Mouse (Mus musculus) gastrocnemius, adult 2 months (tissue): ENCODE measurements around the gene Olfr524. TPM values are rescaled to one million over a fixed set of nuclear protein-coding genes. Genes with fewer than 3 reads are reported as not detected.

Experiments
- DNase-seq: peaks from one replicate; pipeline ENCODE4 v3.0.0; 2022
- H3K27ac ChIP-seq: fragments of 200-600 bp; 2 replicates; pipeline ENCODE4 v1.8.1; 2022; ENCODE audit warnings: mild to moderate bottlenecking
- H3K4me3 ChIP-seq: fragments of 200-600 bp; 2 replicates; pipeline ENCODE4 v1.8.1; 2022; ENCODE audit warnings: mild to moderate bottlenecking, moderate library complexity
- CTCF ChIP-seq: fragments of 200-600 bp; IDR thresholded peaks from 2 replicates; pipeline ENCODE4 v1.8.1; 2022; ENCODE audit warnings: antibody characterized with exemption, mild to moderate bottlenecking, moderate library complexity
- intact Hi-C: fragments of 180-260 bp; cut with DNase I; formaldehyde crosslinking; loops from one replicate; pipeline ENCODE4 v1.15.1; 2025
- total RNA-seq, 2 experiments: library from RNA; stranded (reverse); gene quantifications; 2 replicates each; pipeline ENCODE4 v1.2.3; 2021

Olfr524 gene
- total RNA-seq, 2 experiments from 2014 or later, result not detected

GRCm38 (mm10) chr7:140201090-140201489, 4.7 kb downstream of the Olfr524 start:
- no peak for TF ChIP-seq CTCF
- intact Hi-C loops, result no loop called here
- DNase-seq, result no peak

GRCm38 (mm10) chr7:140196002-140196401, 9.8 kb downstream of the Olfr524 start:
- Histone ChIP-seq H3K4me3 (no peak overlapping the region), H3K27ac (no peak overlapping the region)
- no peak for TF ChIP-seq CTCF
- intact Hi-C loops, result no loop called here
- DNase-seq, result no peak

More at GRCm38 (mm10) chr7:140201090-140201489, 4.7 kb downstream of the Olfr524 start:
- Histone ChIP-seq H3K4me3 (no peak overlapping the region), H3K27ac (no peak overlapping the region)

GRCm38 (mm10) chr7:140194031-140194430, 11.7 kb downstream of the Olfr524 start:
- no peak overlapping the region for H3K4me3 ChIP-seq
- no peak for TF ChIP-seq CTCF
- DNase-seq, result no peak
- intact Hi-C loops, result no loop called here
- no peak overlapping the region for H3K27ac ChIP-seq

GRCm38 (mm10) chr7:140192851-140193250, 12.9 kb downstream of the Olfr524 start:
- DNase-seq, result no peak
- no peak overlapping the region for H3K4me3 ChIP-seq
- intact Hi-C loops, result no loop called here
- TF ChIP-seq CTCF, result no peak
- H3K27ac ChIP-seq, result no peak overlapping the region

GRCm38 (mm10) chr7:140192445-140192844, 13.3 kb downstream of the Olfr524 start:
- no peak for TF ChIP-seq CTCF
- no peak for DNase-seq
- H3K27ac ChIP-seq, result no peak overlapping the region
- intact Hi-C loops, result no loop called here
- no peak overlapping the region for H3K4me3 ChIP-seq

GRCm38 (mm10) chr7:140190435-140190834, 15.3 kb downstream of the Olfr524 start:
- Histone ChIP-seq H3K27ac (no peak overlapping the region), H3K4me3 (no peak overlapping the region)
- no peak for DNase-seq
- intact Hi-C loops, result no loop called here
- no peak for TF ChIP-seq CTCF

- TF ChIP-seq CTCF, result peak; percentile 45; the same call in 1 of the 2 replicates
- DNase-seq, result no peak
- intact Hi-C loops, result no loop called here
- H3K4me3 ChIP-seq, result no peak overlapping the region
- H3K27ac ChIP-seq, result no peak overlapping the region
Observed at GRCm38 (mm10) chr7:140188391-140189328, 17.1 kb downstream of the Olfr524 start.

- intact Hi-C loops, result no loop called here
- no peak for DNase-seq
- TF ChIP-seq CTCF, result no peak
- no peak overlapping the region for H3K27ac ChIP-seq
- no peak overlapping the region for H3K4me3 ChIP-seq
Observed at GRCm38 (mm10) chr7:140187721-140188390, 17.9 kb downstream of the Olfr524 start.

GRCm38 (mm10) chr7:140186646-140187620, 18.8 kb downstream of the Olfr524 start:
- H3K4me3 ChIP-seq, result no peak overlapping the region
- no peak for DNase-seq
- intact Hi-C loops, result no loop called here
- TF ChIP-seq CTCF, result no peak
- H3K27ac ChIP-seq, result no peak overlapping the region

GRCm38 (mm10) chr7:140184206-140184605, 21.6 kb downstream of the Olfr524 start:
- no peak for DNase-seq
- intact Hi-C loops, result no loop called here
- no peak overlapping the region for H3K27ac ChIP-seq
- no peak for TF ChIP-seq CTCF
- H3K4me3 ChIP-seq, result no peak overlapping the region

GRCm38 (mm10) chr7:140180692-140181091, 25.1 kb downstream of the Olfr524 start:
- intact Hi-C loops, result no loop called here

GRCm38 (mm10) chr7:140179176-140179575, 26.6 kb downstream of the Olfr524 start:
- intact Hi-C loops, result no loop called here
- no peak overlapping the region for H3K27ac ChIP-seq
- DNase-seq, result no peak
- H3K4me3 ChIP-seq, result no peak overlapping the region
- TF ChIP-seq CTCF, result no peak

More at GRCm38 (mm10) chr7:140180692-140181091, 25.1 kb downstream of the Olfr524 start:
- no peak for TF ChIP-seq CTCF
- Histone ChIP-seq H3K27ac (no peak overlapping the region), H3K4me3 (no peak overlapping the region)
- DNase-seq, result no peak
